Mouse (Mus musculus) heart, adult 8-10 months (tissue): ENCODE measurements around the gene Bloc1s1. TPM values are rescaled to one million over a fixed set of nuclear protein-coding genes. Genes with fewer than 3 reads are reported as not detected.

Source experiments
- DNase-seq: peaks from one replicate; pipeline ENCODE4 v3.0.0; 2022; ENCODE audit warnings: low spot score
- total RNA-seq, 4 experiments: library from RNA; stranded (reverse); gene quantifications; 2 replicates each; pipeline ENCODE4 v1.2.4; 2022

Gene Bloc1s1
- total RNA-seq, 4 experiments from 2014 or later: 150 to 260 (median 205) TPM

DNA sequence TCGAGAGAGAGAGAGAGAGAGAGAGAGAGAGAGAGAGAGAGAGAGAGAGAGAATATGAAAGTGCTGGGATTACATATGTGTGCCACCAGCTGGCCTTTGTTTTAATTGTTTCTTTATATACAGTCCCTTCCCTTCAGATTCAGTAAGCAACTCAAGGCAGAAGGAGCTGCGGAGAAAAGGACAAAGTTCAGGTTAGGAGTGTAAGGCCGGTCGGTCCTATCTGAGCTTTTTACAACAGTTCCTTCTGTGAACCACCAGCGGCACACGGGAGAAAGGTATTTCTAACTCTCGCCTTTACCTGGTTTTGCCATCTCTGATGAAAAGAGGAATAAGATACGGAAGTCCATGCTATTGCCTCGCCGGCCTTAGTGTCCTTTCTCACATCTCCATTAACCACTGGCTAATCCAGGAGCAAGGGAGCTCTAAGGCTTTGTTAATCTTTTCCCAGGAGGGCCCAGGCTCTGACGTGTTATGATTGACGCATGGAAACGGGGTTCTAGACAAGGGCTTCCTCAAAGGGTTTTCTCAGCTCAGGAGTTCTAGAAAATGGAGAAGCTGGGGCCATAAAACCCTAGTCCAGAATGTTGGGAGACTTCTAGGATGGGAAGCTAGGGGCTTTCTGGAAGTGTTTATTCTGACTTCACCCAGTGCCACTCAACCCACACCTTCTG is 14.9 kb downstream of the Bloc1s1 start:
- DNase-seq: no peak

DNA sequence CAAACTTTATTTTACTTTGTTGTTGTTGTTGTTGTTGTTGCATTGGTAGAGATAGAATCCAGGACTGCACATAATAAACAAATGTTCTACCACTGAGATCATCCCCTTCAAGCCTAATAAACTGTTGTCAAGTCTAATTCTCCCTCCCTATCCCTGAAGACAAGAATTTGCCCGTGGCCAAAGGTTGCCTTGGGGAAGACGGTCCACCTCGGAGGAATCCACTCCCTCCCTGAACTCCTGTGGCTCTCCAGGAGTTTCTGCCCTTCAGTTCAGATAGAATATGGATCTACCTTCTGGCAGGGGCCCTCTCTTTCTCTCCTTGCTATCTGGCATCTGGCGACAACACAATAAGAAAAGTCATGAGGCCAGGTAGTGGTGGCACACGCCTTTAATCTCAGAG is 19.0 kb downstream of the Bloc1s1 start:
- DNase-seq: no peak

DNA sequence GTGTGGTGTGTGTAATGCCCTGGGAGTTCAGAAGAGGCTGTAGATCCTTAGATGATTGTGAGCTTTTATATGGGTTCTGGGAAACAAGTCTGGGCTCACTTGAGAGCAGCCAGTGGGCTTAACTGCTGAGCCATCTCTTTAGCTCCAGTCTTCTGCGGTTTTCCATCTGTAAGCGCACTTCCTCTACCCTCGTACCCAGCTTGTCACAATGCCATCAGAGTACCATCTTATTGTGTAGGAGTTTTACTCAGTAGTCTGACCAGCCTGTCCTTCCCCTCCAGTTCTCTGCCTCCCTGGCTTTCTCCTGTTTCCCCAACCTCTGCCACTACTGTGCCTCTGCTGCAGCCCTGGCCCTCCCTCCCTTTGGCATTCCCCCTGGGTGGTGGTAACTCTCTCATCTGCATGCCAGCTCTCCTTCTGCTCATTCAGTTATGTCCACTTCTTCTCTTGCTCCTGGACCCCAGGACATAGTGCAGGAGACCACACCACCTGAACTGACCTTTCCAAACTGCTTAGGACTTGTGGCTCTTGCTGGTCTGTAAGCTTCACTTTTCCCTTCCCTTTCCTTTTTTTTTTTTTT is 21.3 kb downstream of the Bloc1s1 start:
- DNase-seq: no peak

DNA sequence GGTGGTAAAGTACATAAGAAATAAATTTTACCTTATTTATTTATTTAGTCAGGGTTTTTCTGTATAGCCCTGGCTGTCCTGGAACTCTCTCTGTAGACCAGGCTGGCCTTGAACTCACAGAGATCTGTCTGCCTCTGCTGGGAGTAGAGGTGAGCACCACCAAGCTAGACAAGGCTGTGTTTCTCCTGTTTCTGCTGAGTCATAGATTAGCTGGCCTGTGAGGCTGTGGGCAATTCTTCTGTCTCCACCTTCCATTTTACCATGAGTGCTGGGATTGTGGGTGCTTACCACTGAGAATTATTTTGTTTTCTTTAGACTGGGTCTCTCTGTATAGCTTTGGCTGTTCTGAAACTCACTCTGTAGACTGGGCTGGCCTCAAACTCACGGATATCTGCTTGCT is 22.4 kb downstream of the Bloc1s1 start:
- DNase-seq: no peak

DNA sequence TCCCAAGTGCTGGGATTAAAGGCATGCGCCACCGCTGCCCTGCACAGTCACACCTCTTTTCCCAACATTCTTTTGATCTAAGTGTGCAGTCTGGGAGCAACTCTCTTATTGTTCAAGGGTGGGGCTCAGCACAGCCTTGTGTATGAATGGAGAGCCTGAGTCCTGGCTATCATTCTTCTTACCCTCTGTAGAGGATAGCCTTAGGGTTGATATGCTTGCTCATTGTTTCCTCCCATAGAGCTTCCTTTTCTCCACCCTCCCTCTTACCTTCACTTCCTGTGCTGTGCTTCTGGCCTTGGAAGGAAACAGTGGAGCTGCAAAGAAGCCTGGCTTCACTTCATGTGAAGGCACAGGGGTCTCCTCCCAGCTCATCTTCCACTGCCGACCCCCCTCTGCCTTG is 23.1 kb downstream of the Bloc1s1 start, which contains the start of gene Cd63:
TSS of gene Cd63 (plus strand) at position 292 of the 400 bp plus-strand sequence.
- DNase-seq: no peak

DNA sequence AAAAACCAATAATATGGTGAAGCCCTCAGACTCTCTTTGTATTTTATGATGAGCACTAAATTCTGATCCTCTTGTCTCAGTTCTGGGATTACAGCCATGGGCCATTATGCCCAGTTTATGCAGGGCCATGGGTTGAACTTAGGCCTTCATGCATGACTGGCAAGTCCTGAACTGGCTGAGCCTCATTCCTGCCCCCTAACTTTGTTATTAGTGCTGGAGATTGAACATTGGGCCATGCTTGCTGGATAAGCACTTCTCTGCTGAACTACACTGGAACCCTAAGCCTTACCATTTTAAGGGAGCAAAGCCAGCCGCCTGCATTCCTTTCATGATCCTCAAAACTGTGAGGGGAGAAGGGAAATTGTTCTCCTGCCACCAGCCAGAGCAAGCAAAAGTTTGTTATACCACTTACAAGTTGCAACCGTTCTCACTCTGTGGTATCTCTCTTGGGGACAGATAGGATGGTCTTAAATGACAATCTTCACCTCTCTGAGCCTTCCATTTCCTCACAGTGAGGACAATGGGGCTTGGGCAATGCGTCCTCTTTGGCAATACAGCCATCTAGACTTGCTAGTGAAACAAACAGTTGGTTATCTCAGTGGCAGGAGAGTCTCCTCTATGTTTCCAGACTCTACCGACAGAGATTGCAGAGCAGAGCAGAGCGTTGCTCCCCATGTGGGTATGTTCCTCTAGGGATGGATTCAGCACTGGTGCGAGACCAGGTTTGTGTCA is 23.9 kb downstream of the Bloc1s1 start:
- DNase-seq: no peak

DNA sequence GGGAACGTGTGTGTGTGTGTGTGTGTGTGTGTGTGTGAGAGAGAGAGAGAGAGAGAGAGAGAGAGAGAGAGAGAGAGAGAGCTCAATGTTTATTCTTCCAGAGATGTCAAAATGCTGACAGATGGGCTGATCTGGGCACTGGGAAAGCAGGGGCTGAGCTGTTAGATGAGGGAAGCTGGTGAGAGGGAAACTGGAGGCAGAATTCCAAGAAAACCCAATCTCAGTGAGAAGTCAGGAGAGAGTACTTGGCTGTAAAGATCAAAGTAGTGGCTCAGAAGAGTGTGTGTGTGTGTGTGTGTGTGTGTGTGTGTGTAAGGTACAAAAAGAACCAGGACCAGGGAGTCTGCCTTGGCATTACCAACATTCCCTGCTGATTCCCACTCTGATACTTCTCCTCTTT is 26.3 kb downstream of the Bloc1s1 start:
- DNase-seq: no peak

DNA sequence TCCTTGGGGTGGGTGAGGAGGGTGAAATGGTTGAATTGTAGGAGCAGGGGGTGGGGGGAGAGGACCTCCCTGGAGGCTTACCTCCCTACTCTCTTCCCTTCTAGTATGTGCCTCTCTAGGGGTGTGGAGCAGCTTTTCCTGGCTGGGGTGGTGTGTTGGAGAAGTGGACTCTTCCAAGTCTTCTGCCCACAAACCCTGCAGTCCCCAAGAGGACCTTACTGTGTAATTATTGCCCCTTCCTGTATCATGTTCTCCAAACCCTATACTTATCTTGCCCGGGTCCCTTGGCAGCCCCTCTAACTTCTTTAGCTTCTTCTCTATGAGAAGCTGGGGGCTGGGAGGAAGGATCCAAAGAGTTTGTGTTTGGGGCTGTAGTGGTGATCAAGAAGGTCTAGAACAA is 27.0 kb downstream of the Bloc1s1 start:
- no peak for DNase-seq

DNA sequence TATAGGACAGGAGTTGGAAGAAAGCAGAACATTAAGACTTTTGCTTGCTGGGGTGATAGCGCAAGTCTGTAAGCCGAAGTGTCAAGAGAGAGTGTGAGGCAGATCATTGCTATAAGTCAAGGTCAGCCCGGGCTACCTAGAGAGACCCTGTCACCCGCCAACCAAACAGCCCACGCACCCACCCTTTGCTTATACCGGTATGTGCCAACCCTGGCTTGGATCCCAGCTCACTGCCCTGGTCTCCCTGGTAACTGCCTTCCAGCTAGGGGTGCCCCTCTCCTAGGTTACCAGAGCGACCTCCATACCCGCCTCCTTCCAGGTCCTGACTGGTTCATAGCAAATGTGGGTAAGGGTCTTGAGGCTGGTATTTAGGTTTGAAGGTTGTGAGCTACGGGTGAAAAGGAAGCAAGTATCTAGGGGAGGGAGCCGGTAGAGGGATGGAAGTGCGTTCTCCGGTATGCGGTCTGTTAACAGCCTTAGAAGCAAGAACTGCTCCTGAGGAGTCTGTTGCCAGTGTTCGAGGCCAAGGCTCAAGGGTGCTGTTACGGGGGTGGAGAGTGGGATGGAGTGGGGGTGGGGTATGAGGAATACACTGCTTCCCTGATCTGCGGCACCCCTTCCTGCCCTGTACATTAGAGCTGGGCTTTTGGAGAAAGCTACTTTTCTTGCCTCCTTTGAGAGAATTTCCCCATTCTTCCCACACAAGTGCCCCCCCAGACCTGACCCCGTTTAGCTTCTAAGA is 27.7 kb downstream of the Bloc1s1 start:
- no peak for DNase-seq

DNA sequence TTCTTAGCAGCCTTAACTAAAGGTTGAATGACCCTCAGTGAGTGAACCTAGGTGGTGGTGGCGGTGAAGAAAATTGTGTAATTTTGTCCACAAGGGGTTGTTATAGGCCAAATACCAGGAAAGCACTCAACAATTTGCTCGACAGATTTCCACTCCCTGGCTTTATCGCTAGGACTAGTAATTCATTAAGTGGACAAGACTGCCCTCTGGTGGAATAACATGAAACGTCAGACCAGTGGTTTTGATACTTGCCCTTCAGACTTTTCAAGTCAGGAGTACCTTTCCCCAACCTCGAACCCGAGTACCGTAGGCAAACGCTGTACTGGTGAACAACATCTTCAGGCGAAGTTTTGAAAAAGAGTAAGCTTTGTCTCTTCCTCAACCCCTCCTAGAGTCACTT is 28.4 kb downstream of the Bloc1s1 start:
- peak; percentile 89 for DNase-seq

DNA sequence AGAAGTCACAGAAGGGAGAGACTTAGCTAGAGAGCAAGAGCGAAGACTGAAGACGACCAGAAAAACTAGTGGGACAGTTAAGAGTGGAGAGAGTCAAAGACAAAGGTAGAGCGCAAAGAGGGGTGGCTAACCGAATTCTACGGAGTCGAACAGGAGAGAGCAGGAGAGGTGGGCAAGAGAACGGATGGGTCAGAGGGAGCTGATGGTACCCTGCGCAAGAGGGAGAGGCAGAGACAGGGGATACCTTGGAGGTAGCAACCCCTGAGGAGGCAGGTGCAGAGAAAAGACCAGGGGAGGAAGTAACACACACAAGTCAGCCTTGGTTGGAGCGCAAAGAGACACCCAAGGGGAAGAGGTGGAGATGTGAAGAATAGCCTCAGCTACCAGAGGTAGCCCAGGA is 31.6 kb downstream of the Bloc1s1 start:
- DNase-seq: no peak

DNA sequence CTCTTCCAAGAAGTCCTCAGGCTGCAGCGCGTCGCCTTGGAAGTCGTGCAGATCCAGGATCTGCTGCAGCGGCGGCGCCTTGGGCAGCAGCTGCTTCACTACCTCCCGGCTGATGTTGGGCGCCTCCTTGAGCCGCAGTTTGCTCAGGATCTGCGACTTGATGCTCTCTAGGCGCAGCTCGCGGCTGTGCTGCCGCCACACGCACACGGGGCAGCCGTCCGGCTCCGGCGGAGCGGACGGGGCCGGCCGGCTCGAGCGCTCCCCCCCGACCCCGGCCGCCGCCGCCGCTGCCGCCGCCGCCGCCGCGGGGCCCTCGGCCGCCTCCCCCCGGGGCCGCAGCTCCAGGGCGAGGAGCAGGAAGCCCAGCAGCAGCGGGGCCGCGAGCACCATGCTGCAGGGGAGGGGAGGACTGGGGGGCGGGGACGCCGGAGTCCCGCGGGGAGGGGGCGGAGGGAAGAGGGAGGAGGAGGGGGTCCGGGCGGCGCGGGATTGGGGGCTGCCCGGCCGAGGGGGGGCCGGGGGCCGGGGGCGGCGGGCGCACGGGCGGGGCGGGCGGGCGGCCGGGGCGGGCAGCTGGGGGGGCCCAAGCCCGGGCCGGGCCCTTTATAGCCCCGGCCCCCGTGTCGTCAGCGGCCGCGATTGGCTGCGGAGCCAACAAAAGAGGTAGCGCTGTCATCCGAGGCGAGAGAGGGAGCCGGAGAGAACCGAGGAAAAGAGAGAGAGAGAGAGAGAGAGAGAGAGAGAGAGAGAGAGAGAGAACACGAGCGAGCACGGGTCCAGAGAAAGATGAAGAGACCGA is 32.3 kb downstream of the Bloc1s1 start, which contains the start of gene Gdf11:
TSS of gene Gdf11 (minus strand) at position 423 of the 799 bp plus-strand sequence.
- no peak for DNase-seq

DNA sequence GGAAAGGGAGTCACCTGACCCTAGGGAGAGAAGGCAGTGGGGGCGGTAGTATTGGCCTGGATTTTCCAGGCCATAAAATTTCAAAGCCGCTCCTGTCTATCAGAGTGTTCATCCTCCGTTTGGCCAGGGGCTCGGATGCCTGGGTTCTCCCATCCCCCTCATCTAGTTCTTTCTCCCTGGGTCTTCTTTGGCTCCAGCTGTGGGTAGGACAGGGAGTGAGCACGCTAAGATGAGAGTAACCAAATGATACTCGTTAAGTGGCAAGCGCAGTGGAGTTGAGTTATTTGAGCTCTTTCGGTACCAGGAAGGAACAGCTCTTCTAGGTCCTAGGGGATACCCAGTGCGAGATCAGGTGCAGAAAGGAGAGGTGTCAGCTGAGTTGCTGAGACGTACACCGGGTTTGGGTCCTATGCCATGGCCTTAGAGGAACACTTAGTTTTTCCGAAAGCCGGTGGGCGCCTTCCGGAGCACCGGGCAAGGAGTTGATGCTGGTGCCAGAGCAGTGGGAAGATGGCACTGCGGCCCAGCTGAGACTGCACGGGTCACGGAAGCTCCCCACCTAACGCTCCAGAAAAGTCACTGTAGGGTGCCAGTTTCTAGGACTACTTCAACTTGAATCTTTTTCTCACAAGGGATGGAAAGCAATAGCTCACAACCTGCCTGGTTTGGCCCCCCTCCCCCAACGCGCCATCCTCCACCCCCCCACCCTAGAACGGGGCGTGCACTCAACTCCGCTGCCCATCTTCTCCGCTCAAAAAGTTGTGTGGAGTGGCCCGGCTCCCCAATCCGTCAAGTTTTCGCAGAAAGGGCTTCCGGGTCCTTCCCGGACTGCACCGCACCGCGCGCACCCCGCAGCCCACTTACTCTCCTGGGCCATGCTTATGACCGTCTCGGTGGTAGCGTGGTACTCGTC is 33.2 kb downstream of the Bloc1s1 start:
- DNase-seq: no peak

DNA sequence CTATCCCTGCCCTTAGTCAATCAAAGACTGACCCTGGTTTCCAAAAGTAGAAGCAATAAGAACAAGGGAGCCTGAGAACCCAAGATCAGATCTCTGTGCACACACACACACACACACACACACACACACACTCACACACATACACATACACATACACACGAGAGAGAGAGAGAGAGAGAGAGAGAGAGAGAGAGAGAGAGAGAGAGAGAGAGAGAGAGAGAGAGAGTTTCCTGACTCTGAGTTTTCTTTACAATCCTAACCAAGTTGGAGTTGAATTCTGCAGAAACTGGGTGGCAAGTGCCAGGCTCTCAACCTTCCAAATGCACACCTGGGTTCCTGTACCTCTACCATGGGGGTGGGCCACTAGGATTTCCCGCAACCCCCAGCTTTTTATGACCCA is 34.0 kb downstream of the Bloc1s1 start:
- DNase-seq: no peak

DNA sequence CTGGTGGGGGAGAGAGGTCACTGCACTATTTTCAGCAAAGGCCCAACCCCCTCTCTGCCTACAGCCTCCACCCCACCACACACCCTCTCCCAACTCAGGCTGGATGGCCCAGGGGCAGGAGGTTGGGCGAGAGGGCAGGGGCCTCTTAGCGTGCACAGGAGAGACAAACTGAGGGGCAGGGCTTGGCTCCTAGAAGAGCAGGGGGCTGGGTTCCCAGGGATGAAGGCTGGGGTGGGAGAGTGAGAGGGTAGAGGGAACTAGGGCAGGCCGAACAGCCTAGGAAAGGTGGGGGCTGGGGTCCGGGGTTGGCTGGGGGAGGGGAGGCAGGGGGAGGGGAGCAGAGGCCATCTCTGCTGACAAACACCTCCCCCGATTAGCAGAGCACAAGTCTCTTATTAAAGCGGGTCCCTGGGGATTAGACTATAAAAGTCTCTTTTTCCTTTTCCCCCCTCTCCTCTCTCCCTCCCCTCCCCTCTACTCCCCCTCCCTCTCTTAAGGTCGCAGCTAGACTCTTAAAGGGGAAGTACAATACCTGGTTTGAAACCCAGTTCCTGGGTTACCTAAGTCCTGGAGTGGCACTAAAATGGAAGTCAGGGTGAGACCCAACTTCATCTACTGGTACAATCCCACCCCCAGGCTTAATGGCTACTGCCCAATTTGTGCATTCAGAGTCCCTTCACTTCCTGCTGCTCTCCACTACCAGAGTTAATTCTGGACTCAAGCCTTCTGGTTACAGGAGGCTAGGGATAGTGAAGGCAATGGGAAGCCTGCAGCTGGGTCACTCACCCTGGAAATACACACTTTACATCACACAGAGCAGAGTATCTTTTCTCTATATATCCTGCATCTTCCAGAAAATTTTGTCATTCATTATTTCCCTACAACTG is 34.7 kb downstream of the Bloc1s1 start:
- DNase-seq: no peak

DNA sequence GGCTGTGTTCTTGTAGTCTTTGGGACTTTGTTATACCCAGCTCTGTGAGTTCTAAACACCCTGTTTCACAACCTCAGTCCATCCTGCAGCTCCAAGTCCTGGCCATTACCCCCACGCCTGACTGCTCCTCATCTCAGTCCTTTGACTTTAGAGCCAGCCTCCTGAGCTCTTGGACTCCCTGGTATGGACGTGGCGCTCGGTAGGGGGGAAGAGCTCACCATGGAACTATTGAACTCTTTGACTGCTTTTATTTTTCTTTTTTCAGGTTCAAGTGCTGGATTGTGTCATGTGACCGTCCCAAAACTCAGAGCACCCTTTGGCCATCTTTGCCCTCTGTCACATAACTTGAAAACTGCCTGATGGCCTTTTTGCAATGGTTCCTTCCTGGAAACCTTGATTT is 41.8 kb downstream of the Bloc1s1 start:
- DNase-seq: no peak

DNA sequence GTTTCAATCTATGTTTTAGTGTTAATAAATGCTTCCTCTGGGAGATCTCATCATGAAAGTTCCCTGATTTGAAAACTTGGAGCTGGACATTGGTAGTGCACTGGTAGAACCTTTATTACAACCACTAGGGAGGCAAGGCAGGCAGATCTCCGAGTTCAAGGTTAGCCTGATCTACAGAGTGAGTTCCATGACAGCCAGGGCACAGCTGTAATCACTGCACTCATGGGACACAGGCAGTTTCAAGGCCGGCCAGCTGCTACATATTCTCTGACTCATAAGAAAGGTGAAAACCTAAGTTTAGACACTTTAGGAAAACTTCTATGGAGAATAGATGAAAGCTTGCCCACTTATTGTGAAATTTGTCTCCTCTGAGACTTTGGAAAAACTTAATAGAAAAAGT is 45.0 kb downstream of the Bloc1s1 start:
- DNase-seq: no peak

DNA sequence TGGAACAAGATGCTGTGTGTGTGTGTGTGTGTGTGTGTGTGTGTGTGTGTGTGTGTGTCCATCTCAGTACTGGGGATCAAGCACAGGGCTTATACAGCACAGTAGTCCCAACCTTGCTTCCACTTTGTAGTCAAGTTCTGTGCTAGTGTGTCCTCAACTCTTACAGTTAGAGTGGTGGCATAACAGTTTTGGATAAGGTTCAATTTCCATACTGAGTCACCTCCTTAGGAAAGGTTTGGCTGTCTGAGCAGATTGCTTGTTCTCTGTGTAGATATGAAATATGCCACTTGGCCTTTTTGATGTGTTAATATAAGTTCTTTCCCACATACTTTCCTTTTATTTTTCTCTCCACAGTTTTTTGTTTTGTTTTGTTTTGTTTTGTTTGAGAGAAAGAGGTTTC is 45.5 kb downstream of the Bloc1s1 start:
- no peak for DNase-seq

DNA sequence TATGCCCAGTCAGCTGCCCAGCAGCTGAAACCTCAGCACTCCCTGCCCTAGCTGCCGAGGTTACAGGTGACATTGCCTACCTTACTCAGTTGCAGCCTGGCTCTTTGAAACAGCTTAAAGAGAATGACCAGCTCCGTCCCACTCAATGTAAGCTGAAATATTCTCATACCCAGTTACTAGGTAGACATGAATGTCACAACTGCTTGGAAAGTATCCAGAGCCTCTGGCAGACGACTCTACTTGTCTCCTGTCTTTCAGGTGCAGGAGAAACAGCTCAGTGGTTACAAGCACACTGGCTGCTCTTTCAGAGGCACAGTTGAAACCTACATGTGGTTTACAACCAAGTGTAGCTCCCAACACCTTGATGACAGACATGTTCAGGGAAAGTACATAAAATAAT is 53.5 kb downstream of the Bloc1s1 start:
- DNase-seq: no peak
